Mouse (Mus musculus) right cerebral cortex, postnatal 14 days (tissue): ENCODE data around the gene Gmeb1.
"Not testable (repeated sequence)": the region's sequence is repeated elsewhere in the genome, so short reads cannot be mapped to it uniquely, and the experiment has no call there.

ENCODE experiments used
- DNase-seq: peaks from one replicate; pipeline ENCODE4 v3.0.0; 2022

Gene Gmeb1

DNA sequence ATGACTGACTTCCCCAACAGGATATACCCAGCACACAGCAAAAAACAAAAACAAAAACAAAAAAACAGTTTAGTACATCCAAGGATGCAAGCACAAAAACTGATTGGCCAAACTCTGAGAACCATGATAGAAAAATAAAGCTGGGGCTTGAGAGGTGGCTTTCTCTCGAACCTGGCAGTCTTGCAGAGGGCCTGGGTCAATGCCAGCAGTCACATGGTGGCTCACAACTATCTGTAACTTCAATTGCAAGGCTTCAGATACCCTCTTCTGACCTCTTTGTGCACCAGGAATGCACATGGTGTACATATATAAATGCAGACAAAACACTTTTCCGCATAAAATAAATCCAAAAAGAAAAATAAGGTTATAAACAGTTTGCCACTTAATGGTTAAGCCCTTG, 11.8 kb upstream of the Gmeb1 start:
- no peak for DNase-seq

DNA sequence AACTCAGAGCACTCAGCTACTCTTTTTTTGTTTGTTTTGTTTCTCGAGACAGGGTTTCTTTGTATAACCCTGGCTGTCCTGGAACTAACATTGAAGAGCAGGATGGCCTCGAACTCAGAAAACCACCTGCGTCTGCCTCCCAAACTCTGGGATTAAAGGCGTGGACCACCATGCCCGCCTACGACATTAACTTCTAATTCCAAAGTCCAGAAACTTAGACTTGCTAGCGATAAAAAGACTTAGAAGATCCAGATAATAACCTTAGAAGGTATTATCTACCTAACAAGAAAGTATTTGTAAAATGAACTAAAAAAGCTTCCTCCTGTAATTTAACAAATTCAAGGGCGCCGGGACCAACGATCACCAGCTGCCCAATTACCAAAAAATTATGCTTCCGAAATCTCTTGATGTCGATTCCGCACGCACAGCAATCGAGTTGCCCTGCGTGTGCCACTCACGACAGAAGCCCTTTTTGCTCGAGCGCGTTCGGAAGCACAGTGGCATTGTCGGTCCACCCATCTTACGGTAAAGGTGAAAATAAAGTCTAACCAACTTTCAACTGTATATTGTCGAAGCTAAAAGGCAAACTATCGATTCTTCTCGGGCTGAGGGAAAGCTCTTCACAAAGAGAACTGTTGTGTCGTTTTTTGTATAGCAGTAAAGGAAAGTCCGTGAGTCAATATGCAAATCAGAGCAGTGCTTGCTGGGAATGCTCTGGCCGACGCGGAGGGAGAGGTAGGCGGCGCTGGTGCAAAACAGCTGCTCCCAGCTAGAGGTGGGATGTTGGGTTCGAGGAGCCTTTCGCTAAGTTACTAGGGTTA, 8.5 kb upstream of the Gmeb1 start:
- DNase-seq = peak; percentile 78

DNA sequence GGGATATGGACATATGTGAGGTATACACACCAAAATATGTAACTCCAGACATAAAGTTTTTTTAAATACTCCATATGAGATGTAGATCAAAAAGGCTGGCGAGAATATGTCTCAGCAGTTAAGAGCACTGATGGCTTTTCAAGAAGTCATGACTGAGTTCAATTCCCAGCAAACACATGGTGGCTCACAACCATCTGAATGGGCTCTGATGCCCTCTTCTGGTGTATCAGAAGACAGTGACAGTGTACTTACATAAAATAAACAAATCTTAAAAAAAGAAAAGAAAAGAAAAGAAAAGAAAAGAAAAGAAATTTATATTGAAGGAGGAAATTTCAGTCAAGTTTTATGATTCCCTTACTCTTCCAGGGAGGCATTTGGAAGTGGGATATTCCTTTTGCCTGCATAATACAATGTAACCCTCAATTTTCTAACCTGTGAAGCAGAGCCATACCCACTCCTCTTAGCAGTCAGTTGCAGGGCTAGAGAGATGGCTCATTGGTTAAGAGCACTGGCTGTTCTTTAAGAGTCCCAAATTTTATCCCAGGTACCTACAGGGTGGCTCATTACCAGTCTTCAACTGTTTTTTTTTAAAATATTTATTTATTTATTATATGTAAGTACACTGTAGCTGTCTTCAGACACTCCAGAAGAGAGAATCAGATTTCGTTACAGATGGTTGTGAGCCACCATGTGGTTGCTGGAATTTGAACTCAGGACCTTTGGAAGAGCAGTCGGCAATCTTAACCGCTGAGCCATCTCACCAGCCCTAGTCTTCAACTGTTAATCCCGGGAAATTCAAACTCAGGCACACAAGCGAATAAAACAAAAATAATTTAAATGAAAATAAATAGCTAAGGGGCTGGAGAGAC, 7.7 kb upstream of the Gmeb1 start:
- DNase-seq = no peak

DNA sequence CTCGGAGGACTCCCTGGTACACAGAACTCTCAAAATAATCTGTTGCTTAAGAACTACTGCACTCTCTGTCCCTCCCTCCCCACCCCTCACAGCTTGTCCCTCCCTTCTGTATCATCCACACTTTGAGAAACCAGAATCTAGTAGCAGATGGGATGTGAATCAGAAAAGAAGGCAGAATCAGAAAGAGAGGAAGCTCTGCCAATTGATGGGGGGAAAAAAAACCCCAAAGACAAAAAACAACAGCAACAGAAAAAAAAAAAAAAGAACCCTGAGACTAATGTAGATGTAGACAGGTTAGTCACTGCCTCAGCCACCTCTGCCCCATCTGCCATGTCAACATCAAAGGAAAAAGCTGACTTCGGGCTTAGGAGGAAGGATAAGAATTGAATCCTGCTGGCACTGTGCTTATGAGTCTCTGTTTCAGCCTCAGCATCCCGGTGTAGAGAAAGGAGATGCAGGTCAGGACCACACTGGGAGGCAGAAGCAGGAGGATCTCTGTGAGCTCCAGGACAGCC, 5.5 kb upstream of the Gmeb1 start:
- no peak for DNase-seq

- DNase-seq = no peak
These were observed 1.9 kb upstream of the Gmeb1 start for GRCm38 (mm10) chr4:132263313-132263712.

DNA sequence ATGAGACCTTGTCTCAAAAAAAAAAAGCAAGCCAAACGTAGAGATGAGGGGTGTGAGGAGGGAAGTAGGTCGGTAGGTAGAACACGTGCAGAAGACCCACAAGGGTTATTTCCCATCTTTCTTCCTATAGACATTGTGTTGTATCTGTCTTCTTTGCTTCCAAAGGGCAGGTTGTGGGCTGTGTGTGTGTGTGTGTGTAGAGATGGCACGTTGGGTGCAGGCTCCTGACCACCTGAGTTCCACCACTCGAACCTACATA, 885 bp upstream of the Gmeb1 start:
- DNase-seq = no peak

GRCm38 (mm10) chr4:132260404-132261379, 710 bp downstream of the Gmeb1 start:
- peak; percentile 39 for DNase-seq

GRCm38 (mm10) chr4:132259248-132259647, 2.2 kb downstream of the Gmeb1 start:
- no peak for DNase-seq

- no peak for DNase-seq
These were observed 5.0 kb downstream of the Gmeb1 start for GRCm38 (mm10) chr4:132256384-132256783.

- DNase-seq = no peak
These were observed 6.4 kb downstream of the Gmeb1 start for GRCm38 (mm10) chr4:132254986-132255385.

DNA sequence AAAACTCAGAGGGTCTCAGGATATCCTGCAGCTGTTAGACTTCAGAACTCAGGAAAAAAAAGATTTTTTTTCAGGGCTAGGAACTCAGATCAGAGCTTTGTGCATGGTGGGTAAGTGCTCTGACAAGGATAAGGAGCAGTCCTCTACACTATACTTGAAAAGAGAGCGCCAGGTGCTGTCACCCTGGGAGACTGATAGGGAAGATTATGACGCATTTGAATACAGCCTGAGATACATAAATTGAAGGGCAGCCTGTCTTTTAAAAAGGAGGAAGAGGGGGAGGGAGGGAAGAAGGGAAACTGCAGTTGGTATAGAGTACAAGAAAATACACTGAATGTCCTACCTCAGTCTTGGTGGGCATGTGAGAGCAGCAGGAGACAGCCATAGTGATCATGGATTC, 7.8 kb downstream of the Gmeb1 start:
- DNase-seq = no peak

DNA sequence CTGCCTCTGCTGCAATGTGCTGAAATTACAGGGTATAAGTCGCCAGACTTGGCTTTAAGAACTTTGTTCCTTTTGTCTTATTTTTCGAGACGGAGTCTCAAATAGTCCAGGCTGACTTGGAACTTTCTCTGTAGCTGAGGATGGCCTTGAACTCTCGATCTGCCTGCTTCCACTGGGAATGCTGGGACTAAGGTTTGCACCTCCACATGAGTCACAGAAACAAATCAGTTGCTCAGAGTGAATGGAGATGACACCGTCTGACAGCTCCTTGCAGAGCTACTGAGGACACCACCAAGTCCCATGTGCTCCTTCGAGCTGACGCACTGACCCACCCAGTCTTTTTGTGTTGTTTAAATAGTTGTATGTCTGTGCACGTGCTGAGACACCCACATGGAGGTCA, 8.3 kb downstream of the Gmeb1 start:
- no peak for DNase-seq

DNA sequence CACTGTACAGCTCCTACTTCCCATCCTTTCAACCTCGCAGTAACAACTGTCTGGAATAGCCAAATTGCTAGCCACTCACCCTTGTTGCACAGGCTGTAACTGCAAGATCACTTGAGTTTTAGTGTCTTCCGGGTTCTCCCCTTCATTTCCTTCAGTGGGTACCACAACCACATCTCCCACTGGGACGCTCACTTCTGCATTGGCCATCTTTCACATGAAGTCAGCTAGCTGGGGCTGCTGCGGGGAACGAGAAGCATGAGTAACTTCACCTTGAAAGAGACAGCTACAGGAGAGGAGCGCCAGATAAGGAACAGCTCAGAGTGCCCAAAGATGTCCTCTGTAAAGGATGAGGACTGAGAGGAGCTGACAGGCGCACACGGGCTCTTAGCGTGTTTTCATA, 9.8 kb downstream of the Gmeb1 start:
- DNase-seq = no peak

DNA sequence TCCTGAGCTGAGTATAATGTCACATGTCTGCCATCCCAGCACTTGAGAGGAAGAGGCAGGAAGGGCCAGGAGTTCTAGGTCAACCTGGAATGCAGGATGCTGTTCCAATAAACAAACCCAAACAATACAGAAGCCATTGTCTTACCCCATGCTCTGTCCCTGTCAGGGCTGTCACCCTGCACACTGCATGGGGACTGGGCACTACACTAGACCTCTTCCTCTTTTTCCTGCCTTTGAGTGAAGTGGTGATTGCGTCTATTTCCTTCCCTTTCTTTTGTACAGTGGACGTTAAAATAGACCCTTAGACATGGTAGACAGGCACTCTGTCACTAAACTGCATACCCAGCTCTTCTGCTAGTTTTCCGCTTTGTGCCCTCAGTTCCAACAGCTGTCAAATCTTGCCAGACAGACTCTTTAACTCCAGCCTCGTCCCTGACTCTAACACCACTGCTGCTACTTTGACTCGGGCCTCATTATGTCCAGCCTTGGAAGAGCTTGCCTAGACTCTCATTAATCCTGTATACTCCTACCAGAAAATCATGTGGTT, 13.9 kb downstream of the Gmeb1 start:
- no peak for DNase-seq

DNA sequence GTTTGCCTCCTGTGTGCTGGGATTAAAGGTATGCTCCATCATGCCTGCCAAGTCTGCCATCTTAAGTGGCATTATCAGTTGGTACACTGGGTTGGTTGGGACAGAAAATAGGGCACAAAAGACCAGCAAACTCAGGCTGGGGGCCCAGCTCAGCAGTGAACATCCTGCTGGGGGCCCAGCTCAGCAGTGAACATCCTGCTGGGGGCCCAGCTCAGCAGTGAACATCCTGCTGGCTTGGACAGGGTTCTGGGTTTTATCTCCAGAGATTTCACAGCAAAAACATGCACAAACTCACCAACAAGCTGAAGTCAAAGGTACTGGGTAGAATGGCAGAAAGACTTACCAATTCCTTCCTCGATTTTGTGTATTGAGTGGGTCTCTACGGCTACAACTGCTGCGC, 15.8 kb downstream of the Gmeb1 start:
- no peak for DNase-seq

- no peak for DNase-seq
These were observed 20.2 kb downstream of the Gmeb1 start for GRCm38 (mm10) chr4:132241208-132241607.

DNA sequence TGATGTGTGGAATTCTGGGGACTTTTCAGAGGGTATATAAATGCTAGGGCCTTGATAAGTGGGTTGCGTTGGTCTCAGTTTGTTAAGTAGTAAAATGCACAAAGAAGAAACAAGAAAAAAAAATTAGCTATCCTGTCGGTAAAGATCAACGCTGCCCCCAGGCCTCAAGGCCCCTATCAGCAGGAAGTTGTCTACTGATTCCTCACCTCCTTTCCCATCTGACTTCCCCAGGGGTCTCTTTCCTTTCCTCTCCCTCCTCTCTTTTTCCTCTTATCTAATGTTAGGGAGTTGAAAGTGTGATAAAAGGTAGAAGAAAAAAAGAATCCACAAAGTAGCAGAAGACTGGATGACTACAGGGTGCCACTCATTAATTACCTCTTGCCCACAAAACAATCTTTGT, 21.0 kb downstream of the Gmeb1 start:
- DNase-seq = no peak

- no peak for DNase-seq
These were observed 23.0 kb downstream of the Gmeb1 start for GRCm38 (mm10) chr4:132238356-132238755.

DNA sequence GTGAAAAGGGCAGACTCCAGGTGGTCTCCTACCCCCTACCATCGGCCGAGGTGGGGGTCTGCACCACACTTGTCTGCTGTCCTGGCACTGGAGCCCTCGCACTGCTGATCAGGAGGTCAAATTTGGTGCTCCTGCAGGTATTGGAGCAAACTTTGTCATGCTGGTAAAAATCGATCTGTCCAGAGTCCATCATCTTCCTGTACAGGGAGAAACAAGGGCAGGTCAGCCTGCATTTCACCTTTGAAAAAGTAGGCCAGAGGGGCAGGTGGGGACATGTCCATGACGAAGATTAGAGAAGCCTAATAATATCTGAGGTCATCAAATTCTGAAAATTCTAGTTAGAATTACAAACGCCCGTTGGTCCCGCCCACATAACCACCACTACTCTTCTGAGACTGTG, 26.7 kb downstream of the Gmeb1 start:
- DNase-seq = no peak

GRCm38 (mm10) chr4:132230422-132230821, 31.0 kb downstream of the Gmeb1 start:
- DNase-seq = no peak

DNA sequence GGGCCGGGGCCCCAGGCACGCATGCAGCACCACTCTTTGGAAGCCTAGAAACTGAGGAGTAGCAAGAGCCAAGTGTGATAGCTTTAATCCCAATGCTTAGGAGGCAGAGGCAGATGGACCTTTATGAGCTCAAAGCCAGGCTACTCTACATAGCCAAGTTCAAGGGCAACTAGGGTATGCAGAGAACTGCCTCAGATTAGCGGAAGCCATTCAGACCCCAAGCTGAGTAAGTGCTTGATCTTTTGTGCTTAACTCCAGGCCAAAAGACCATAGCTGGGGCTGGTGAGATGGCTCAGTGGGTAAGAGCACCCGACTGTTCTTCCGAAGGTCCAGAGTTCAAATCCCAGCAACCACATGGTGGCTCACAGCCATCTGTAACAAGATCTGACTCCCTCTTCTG, 39.4 kb downstream of the Gmeb1 start:
- not testable (repeated sequence) for DNase-seq

- not testable (repeated sequence) for DNase-seq
These were observed 43.0 kb downstream of the Gmeb1 start for GRCm38 (mm10) chr4:132218439-132218838.

DNA sequence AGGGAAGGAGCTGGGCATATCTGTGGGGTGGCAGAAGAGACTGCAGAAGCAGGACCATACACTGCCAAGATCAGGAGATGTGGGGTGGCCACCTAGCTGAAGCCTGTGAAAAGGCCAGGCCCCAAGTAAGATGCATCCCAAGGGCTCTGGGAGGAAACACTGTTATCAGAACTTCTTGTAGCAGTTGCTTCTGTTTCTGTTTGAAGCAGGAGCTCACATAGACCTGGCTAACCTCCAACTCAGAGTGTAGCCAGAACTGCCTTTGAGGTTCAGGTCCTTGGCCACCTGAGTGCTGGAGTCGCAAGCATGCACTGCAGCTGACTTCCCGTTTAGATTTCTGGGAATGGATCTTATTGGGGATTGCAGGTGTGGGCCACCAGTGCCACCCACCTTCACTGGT, 43.6 kb downstream of the Gmeb1 start:
- no peak for DNase-seq
